Mouse (Mus musculus): ENCODE data around the gene Anxa9. TPM values are rescaled to one million over a fixed set of nuclear protein-coding genes. Genes with fewer than 3 reads are reported as not detected.
A peak's percentile ranks its signal among the peaks of the same experiment; 100 is the strongest.
"Not testable (repeated sequence)": the region's sequence is repeated elsewhere in the genome, so short reads cannot be mapped to it uniquely, and the experiment has no call there.

Gene Anxa9
- 2.0 and 2.3 TPM in 2 replicates for polyA plus RNA-seq (2015; fragmentation: Nextera tagmentation; extraction: Ambion mirVana)

GRCm38 (mm10) chr3:95307100-95307499 is at the start of gene Anxa9:
Gene Anxa9, minus strand, starts transcription at chr3:95307176.
- no peak for ATAC-seq
- Histone ChIP-seq H3K27me3 (replicated peaks; ENCODE audit: control insufficient read depth, insufficient read depth, low read length) (no peaks in the 10 kb centered on the region), H3K4me3 (ENCODE audit: low read depth, low read length) (no peak within 1 kb of the TSS), H3K27ac (ENCODE audit: low read depth, low read length) (no peak within 1 kb of the TSS), H3K9me3 (ENCODE audit: control insufficient read depth) (no peaks in the 10 kb centered on the region), H3K4me2 (replicated peaks; ENCODE audit: low read depth) (no peak within 1 kb of the TSS), H3K36me3 (ENCODE audit: control insufficient read depth, insufficient read depth) (no peaks in the 10 kb centered on the region), H3K9ac (ENCODE audit: low read depth, low read length) (no peak within 1 kb of the TSS), H3K4me1 (replicated peaks; ENCODE audit: control insufficient read depth, insufficient read depth, low read length) (no peaks in the 10 kb centered on the region)
- no peak for TF ChIP-seq CTCF (IDR thresholded peaks at IDR 0.05; ENCODE audit: low read depth)
- WGBS: 51% methylated on average over 7 of the region's 7 CpGs

DNA sequence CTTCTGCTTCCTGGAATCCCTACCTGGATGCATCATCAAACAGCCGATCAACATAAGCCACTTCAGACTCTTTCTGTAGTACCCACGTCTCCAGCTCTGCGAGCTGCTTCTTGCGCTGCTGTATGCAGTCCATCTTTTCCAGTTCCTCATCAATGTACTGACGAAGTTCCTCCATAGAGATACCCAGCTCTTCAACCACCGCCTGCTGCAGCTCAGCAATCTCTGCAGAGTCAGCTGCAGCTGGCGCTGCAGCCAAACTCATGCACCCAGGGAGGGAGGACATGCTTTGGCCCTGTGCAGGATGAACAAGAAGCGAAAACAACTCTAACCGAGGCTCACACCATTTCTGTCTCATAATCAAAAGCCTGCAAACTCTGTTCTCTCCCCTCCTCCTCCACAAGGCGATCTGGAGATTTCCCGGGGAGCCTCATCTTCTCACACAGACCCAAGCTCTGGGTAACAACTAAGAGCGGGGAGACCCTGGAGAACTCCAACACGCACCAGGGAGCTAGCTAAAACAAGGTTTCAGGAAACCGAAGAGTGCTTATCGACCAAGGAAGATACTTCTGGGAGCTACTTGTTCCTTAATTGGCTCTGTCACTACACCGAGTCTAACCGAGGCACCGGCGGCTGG is 49.1 kb upstream of the Anxa9 start:
- not testable (repeated sequence) for H3K27ac ChIP-seq (ENCODE audit: low read depth, low read length); H3K27me3 ChIP-seq (replicated peaks; ENCODE audit: control insufficient read depth, insufficient read depth, low read length); H3K9ac ChIP-seq (ENCODE audit: low read depth, low read length); H3K9me3 ChIP-seq (ENCODE audit: control insufficient read depth); H3K4me1 ChIP-seq (replicated peaks; ENCODE audit: control insufficient read depth, insufficient read depth, low read length); ATAC-seq
- 11% methylated on average over 8 of the region's 19 CpGs for WGBS
- peak overlapping the region; percentile 60 for H3K4me2 ChIP-seq (replicated peaks; ENCODE audit: low read depth)
- peak overlapping the region; percentile 46 for H3K4me3 ChIP-seq (ENCODE audit: low read depth, low read length)
- H3K36me3 ChIP-seq (ENCODE audit: control insufficient read depth, insufficient read depth): peaks cover 15% of the 10 kb centered on the region; the same call in 1 of the 2 replicates

GRCm38 (mm10) chr3:95349491-95349890 is 42.5 kb upstream of the Anxa9 start:
- Histone ChIP-seq H3K27ac (ENCODE audit: low read depth, low read length) (no peak overlapping the region), H3K27me3 (replicated peaks; ENCODE audit: control insufficient read depth, insufficient read depth, low read length) (no peaks in the 10 kb centered on the region), H3K4me3 (ENCODE audit: low read depth, low read length) (no peak overlapping the region), H3K36me3 (ENCODE audit: control insufficient read depth, insufficient read depth) (peaks cover 66% of the 10 kb centered on the region), H3K9me3 (ENCODE audit: control insufficient read depth) (no peaks in the 10 kb centered on the region), H3K4me2 (replicated peaks; ENCODE audit: low read depth) (no peak overlapping the region), H3K4me1 (replicated peaks; ENCODE audit: control insufficient read depth, insufficient read depth, low read length) (no peaks in the 10 kb centered on the region), H3K9ac (ENCODE audit: low read depth, low read length) (no peak overlapping the region)
- TF ChIP-seq CTCF (IDR thresholded peaks at IDR 0.05; ENCODE audit: low read depth): peak; percentile 85
- 0 out of 2 replicates have a peak, but pooled peaks have one; percentile 43 for ATAC-seq

GRCm38 (mm10) chr3:95348343-95348742 is 41.4 kb upstream of the Anxa9 start:
- not testable (repeated sequence) for H3K4me2 ChIP-seq (replicated peaks; ENCODE audit: low read depth); H3K27ac ChIP-seq (ENCODE audit: low read depth, low read length); H3K4me3 ChIP-seq (ENCODE audit: low read depth, low read length); H3K9ac ChIP-seq (ENCODE audit: low read depth, low read length); H3K4me1 ChIP-seq (replicated peaks; ENCODE audit: control insufficient read depth, insufficient read depth, low read length); H3K27me3 ChIP-seq (replicated peaks; ENCODE audit: control insufficient read depth, insufficient read depth, low read length); H3K9me3 ChIP-seq (ENCODE audit: control insufficient read depth); ATAC-seq
- H3K36me3 ChIP-seq (ENCODE audit: control insufficient read depth, insufficient read depth): peaks cover 66% of the 10 kb centered on the region
- 98% methylated on average over 3 of the region's 5 CpGs for WGBS

DNA sequence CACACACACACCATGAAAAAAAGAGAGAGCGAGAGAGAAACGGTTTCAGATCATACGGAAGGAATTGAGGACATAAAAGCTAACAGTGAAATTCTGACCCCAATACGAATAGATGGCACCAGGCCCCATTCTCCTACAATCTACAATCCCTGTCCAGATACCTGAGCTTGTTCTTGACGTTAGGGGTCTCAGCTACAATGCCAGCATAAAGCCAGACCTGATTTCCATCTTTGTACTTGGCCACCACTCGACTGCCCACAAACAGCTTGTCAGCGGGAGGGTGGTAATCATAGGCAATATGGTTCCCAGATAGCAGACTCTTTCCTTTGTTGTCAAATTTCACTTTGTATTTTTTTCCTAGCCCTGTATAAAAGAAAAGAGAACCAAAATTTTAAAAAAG is 39.5 kb upstream of the Anxa9 start:
- WGBS: 95% methylated on average over 7 of the region's 7 CpGs
- no peaks in the 10 kb centered on the region for H3K9me3 ChIP-seq (ENCODE audit: control insufficient read depth)
- no peak overlapping the region for H3K4me2 ChIP-seq (replicated peaks; ENCODE audit: low read depth)
- no peak for TF ChIP-seq CTCF (IDR thresholded peaks at IDR 0.05; ENCODE audit: low read depth)
- no peak for ATAC-seq
- H3K4me3 ChIP-seq (ENCODE audit: low read depth, low read length): no peak overlapping the region
- no peaks in the 10 kb centered on the region for H3K4me1 ChIP-seq (replicated peaks; ENCODE audit: control insufficient read depth, insufficient read depth, low read length)
- H3K27ac ChIP-seq (ENCODE audit: low read depth, low read length): no peak overlapping the region
- no peaks in the 10 kb centered on the region for H3K27me3 ChIP-seq (replicated peaks; ENCODE audit: control insufficient read depth, insufficient read depth, low read length)
- peaks cover 73% of the 10 kb centered on the region for H3K36me3 ChIP-seq (ENCODE audit: control insufficient read depth, insufficient read depth)
- H3K9ac ChIP-seq (ENCODE audit: low read depth, low read length): no peak overlapping the region

DNA sequence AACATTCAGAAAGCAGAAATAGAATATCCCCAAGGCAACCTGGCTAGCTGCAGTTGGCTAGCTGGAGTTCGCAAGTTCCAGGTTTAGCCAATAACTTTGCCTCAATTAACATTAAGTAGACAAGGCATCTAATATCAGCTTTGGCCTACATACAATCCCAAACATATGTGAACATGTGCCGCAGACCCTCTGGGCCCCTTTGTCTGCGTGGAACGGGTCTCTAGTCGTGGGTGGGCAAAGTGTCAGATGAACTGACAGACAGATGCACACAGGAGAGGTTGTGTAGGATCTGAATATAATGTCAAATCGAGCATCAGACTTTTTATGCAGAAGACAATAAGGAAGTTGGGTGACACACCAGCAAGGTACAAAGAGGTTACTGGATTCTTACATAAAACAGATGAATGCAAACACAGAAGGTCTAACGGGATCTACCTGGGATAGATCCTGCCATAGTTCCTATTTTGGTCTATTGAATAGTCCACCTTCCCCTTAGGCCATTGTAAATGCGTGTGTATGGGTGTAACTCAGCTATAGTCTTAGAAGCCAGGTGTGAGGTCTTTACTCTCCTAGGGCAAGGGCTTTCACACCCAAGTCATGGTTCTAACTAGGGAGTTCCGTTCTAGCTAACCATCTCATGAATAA is 36.5 kb upstream of the Anxa9 start:
- 94% methylated on average over 9 of the region's 9 CpGs for whole genome bisulfite sequencing
- ATAC-seq; H3K4me2 ChIP-seq (replicated peaks; ENCODE audit: low read depth); H3K4me1 ChIP-seq (replicated peaks; ENCODE audit: control insufficient read depth, insufficient read depth, low read length); H3K9ac ChIP-seq (ENCODE audit: low read depth, low read length); H3K9me3 ChIP-seq (ENCODE audit: control insufficient read depth); H3K27me3 ChIP-seq (replicated peaks; ENCODE audit: control insufficient read depth, insufficient read depth, low read length); H3K27ac ChIP-seq (ENCODE audit: low read depth, low read length); H3K4me3 ChIP-seq (ENCODE audit: low read depth, low read length): not testable (repeated sequence)
- peaks cover 79% of the 10 kb centered on the region for H3K36me3 ChIP-seq (ENCODE audit: control insufficient read depth, insufficient read depth)
